Mouse (Mus musculus) c-Kit-positive CD71-positive TER-119-positive erythroid progenitor cells, embryonic 14.5 days (primary cell): ENCODE data around the gene Nrsn2.
"Not testable (repeated sequence)": the region's sequence is repeated elsewhere in the genome, so short reads cannot be mapped to it uniquely, and the experiment has no call there.

Experiments used
- DNase-seq: peaks from one replicate; pipeline ENCODE4 v3.0.0-alpha.2; 2013; ENCODE audit warnings: low spot score

Gene Nrsn2

DNA sequence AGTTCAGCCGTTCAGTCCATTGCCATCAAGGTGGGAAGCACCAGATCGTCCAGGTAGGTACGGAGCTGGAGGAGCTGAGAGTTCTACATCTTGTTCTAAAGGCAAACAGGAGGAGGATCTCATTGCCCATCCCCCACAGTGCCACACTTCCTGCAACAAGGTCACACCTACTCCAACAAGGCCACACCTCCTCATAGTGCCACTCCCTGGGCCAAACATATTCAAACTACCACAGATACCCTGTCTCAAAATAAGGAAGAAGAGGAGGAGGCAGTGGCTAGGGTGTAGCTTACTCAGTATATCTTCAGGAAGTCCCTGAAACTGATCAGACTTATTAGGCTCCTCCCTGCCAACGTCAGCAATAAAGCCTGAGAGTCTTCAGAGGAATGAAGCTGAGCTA is 7.8 kb upstream of the Nrsn2 start:
- DNase-seq, result no peak

DNA sequence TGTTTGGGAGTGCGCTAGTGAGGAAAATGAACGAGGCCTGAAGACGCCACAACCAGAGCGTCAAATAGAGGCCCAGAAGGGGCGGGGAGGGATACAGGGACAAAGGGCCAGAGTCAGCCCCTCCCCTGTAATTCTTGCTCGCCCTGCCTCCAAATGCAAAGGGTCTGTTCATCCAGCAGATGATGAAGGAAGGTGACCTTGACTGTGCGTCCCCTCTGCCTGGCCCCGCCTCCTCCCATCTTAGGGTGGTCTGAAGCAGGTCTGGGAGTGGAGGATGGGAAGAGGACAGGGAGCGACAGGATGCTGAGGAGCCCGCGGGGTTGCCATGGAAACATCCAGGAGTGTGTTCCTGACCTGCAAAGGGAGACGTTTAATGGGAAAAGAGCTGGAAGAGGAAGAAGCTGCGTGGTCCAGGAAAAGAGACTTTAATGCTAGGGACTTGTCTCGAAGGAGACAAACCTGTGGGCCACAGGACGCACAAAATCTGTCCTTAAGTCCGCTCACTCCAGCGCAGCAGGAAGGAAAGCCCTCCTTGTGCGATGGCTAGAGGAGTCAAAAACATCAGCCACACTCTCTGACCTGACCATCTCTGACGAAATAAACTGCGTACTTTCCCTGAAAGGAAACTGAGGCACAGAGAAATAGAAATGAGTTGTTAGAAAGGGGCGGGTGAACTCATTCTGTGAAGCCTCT is 640 bp downstream of the Nrsn2 start:
- DNase-seq, result no peak

DNA sequence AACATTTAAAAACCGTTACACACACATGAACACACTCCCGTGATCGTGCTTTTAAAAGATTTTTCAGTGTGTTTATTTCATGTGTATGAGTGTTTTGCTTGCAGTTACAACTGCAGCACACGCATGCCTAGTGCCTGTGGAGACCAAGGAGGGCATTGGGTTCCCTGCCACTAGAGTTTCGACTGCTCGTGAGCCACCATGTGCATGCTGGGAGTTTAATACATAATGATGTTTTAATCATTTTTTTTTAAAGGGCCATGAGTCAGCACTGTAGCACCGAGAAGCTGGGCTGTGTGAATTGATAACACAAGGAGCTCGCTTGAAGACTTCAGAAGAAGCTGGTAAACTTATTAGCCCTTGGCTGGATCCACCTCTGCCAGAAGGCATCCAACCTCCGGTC is 2.9 kb downstream of the Nrsn2 start:
- DNase-seq, result no peak

- no peak for DNase-seq
Observed at GRCm38 (mm10) chr2:152372661-152373060, 3.8 kb downstream of the Nrsn2 start.

- DNase-seq, result no peak
Observed at GRCm38 (mm10) chr2:152372104-152372503, 4.3 kb downstream of the Nrsn2 start.

DNA sequence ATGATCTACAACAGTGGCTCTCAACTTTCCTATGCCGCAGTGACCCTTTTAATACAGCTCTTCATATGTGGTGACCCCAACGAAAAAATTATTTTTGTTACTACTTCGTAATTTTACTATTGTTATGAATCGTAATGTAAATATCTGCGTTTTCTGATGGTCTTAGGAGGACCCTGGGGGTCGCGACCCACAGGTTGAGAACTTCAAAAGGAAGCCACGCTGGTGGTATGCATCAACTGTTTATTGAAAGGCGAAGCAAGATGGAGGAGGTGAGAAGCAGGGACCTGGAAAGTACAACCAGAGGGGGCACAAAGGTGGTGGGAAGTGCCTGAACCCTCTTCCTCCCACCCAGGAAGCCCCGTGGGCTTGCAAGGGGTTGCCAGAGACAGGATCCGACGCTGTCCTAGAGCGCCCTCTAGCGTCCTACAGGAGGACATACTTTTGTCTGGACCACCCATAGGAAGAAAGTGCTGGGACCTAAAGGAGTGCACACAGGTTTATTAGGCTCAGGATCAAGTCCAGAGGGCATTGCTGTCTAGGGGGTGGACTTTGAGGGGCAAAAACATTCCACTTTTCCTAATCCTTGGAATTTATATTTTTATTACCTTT is 7.8 kb downstream of the Nrsn2 start:
- DNase-seq, result peak; percentile 70

GRCm38 (mm10) chr2:152367917-152368316 is 8.5 kb downstream of the Nrsn2 start:
- DNase-seq, result no peak

DNA sequence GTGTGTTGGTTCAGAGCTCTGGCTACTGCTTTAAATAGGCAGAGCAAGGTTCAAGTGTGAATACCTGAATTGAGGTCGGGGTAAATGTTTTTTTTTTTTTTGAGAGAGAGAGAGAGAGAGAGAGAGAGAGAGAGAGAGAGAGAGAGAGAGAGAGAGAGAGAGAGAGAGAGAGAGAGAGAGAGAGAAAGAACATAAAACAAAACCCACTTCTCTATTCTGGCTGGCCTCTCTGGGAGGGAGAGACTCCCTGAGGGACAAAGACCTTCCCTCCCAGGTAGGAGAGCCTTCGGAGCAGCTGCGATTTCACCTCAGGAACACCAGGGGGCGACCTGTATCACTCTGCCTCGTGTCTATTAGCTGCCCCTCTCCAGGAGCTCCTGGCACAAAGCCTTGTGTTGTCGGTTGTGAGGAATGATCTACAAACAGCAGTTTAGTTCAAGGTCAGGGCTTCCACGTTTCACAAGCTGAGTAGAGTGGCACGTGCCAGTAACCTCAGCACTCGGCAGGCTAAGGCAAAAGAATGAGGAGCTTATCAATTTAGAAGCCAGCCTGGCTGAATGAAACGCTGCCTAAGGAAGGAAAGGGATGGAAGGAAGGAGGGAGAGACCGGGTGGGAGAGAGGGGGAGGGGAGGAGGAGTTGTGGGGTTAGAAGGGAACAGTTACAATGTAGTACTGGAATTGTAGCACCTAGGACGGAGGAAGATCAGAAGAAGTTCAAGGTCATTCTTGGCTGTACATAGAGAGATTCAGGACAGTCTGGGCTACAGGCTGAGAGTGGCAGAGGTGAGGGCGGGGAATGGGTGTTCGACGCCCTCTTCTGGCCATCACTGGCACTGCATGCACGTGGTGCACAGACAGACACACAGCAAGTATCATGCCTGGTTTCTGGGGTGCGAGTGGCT is 12.9 kb downstream of the Nrsn2 start:
- peak; percentile 76 for DNase-seq

GRCm38 (mm10) chr2:152361193-152361592 is 15.2 kb downstream of the Nrsn2 start:
- DNase-seq, result no peak

- no peak for DNase-seq
Observed at GRCm38 (mm10) chr2:152360271-152360775, 16.1 kb downstream of the Nrsn2 start.

DNA sequence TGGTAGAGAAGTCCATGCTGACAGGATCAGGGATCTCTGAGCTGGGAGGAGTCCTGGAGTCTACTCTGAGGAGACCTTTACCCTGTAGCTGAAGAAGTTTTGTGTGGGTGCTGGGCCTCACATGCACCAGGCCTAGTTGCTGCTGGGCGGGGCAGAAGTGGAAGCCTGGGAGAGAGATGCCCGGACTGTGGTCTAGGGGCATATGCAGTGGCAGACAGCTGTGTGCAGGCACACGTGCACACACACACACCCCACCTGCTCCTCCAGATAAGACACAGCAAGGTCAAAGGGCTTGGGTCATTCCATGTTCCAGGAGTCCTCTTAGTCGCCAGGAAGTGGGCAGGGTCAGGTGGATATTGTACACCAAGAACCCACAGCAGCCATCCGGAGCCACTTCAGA is 16.8 kb downstream of the Nrsn2 start:
- no peak for DNase-seq

- not testable (repeated sequence) for DNase-seq
Observed at GRCm38 (mm10) chr2:152358977-152359376, 17.5 kb downstream of the Nrsn2 start.

GRCm38 (mm10) chr2:152357254-152357653 is 19.2 kb downstream of the Nrsn2 start:
- no peak for DNase-seq

DNA sequence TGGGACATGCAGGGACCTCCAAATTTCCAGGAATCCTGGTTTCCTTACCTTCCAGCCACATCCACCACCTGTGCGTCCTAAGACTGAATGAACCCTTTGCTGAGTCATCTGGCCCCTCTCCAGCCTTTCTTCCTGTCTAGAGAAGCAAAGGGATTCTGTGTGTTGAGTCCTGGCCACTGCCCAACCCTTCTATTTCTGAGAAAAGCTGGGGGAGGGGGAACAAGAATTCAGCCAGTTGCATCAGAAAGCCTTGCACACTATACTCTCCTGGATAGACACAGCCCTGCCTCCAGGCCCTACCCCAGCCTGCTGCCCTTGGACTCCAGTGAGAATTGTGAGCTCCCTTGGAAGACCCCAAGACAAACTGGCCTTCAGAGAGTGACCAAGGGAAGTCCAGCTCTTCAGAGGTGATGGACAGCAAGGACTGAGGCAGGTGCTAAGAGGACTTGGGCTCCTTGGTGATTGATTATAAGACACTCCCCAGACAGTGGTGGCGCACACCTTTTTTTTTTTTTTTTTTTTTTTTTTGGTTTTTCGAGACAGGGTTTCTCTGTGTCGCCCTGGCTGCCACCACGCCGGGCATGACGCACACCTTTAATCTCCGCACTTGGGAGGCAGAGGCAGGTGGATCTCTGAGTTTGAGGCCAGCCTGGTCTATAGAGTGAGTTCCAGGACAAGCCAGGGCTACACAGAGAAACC is 26.4 kb downstream of the Nrsn2 start:
- peak; percentile 55 for DNase-seq

GRCm38 (mm10) chr2:152349205-152349604 is 27.2 kb downstream of the Nrsn2 start:
- DNase-seq, result no peak

- DNase-seq, result no peak
Observed at GRCm38 (mm10) chr2:152347722-152348121, 28.7 kb downstream of the Nrsn2 start.

GRCm38 (mm10) chr2:152346776-152347465 is 29.5 kb downstream of the Nrsn2 start:
- peak; percentile 95 for DNase-seq

- no peak for DNase-seq
Observed at GRCm38 (mm10) chr2:152345393-152345792, 31.0 kb downstream of the Nrsn2 start.

DNA sequence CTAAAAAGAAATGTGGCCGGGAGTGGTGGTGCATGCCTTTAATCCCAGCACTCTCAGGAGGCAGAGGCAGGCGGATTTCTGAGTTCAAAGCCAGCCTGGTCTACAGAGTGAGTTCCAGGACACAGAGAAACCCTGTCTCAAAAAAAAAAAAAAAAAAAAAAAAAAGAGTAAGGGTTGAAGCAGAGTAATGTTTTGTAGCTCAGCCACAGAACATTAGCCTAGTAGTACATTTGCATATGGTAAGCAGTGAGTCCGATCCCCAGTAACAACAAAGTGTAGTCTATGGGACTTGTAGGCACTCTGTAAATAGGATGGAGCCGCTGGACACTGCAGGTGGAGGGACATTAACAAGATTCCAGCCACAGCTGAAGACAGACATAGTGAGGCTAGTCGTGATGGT is 31.5 kb downstream of the Nrsn2 start:
- no peak for DNase-seq

- DNase-seq, result no peak
Observed at GRCm38 (mm10) chr2:152344361-152344760, 32.1 kb downstream of the Nrsn2 start.
